8 mouse cellular contexts compared by ENCODE assay signal in genomic region chr9:61370454-61370888, GRCm38 (mm10). TPM values are rescaled to one million over a fixed set of nuclear protein-coding genes. Genes with fewer than 3 reads are reported as not detected.
A peak's percentile ranks its signal among the peaks of the same experiment; 100 is the strongest.
DNase-seq lines count a peak whose midpoint lies in the region; ATAC-seq lines count a peak whose summit lies in the region.

No protein-coding gene starts in this region.

- peak overlapping the region; percentile 94 for H3K4me3 ChIP-seq in hindbrain, embryonic 12.5 days

- under 1% methylated on average over 24 of the region's 25 CpGs for WGBS in hindbrain, embryonic 12.5 days

- peak overlapping the region; percentile 82 for H3K27ac ChIP-seq in hindbrain, embryonic 12.5 days

- no peaks in the 10 kb centered on the region for H3K9me3 ChIP-seq in hindbrain, embryonic 12.5 days (replicated peaks)

- no peaks in the 10 kb centered on the region for H3K36me3 ChIP-seq in hindbrain, embryonic 12.5 days

- H3K4me2 ChIP-seq in hindbrain, embryonic 12.5 days (replicated peaks), result peak overlapping the region; percentile 91

- DNase-seq in Muller cell, postnatal 12 days (ENCODE audit: inconsistent ontology term), result peak; percentile 100
- DNase-seq in cerebellum, adult 9-11 months, result peak; percentile 100
- peak; percentile 100 for DNase-seq in frontal cortex, adult 2 months (ENCODE audit: extremely low spot score in 1 of 2, low spot score in 1 of 2)
- peak; percentile 100 for DNase-seq in layer of hippocampus, postnatal 14 days (ENCODE audit: low spot score in 2 of 2)
- peak; percentile 100 for DNase-seq in lung, postnatal 14 days
- DNase-seq in retina, embryonic 14.5 days (ENCODE audit: low spot score), result peak; percentile 100
- DNase-seq in thymus, postnatal 4 days, result peak; percentile 100

- H3K4me1 ChIP-seq in hindbrain, embryonic 12.5 days, result peaks cover 49% of the 10 kb centered on the region

- peaks cover 18% of the 10 kb centered on the region for H3K27me3 ChIP-seq in hindbrain, embryonic 12.5 days

- peak; percentile 82 for ATAC-seq in hindbrain, embryonic 12.5 days (ENCODE audit: low FRiP score)

- peak overlapping the region; percentile 62 for H3K9ac ChIP-seq in hindbrain, embryonic 12.5 days

RNA-seq across cellular contexts. Expression of gene Tle3, which starts 1.7 kb away (rescaled TPM):
- polyA plus RNA-seq in frontal cortex, adult 2 months (2012; rRNA removed), result 48.1 and 53.7 TPM in 2 replicates
- polyA plus RNA-seq in hindbrain, embryonic 12.5 days (2016; fragmentation: Nextera tagmentation; extraction: Ambion mirVana), result 56.3 and 59.9 TPM in 2 replicates
- total RNA-seq in layer of hippocampus, postnatal 14 days (2021), result 10 to 100 TPM; 73.5 to 77.2 TPM

Comparison
In these comparisons a context has a peak if more than half of its experiments do, and no peak if none do; other contexts are left out.
1. Peak in every context shown above with its lines: DNase-seq, ATAC-seq, H3K4me3 ChIP-seq and H3K27ac ChIP-seq.